Mouse (Mus musculus) liver, embryonic 11.5 days (tissue): ENCODE measurements around the gene Fetub. TPM values are rescaled to one million over a fixed set of nuclear protein-coding genes. Genes with fewer than 3 reads are reported as not detected.

Experiments
- ATAC-seq: fragments of 200-750 bp; cut with Nextera tagmentation; replicated peaks from 2 replicates; pipeline ENCODE4 v1.8.0; 2017; ENCODE audit warnings: moderate number of reproducible peaks, mild to moderate bottlenecking, moderate TSS enrichment, moderate library complexity; ENCODE audit not compliant: low FRiP score
- DNase-seq: peaks from one replicate; pipeline ENCODE4 v3.0.0-alpha.2; 2017; ENCODE audit warnings: low spot score
- H3K27ac ChIP-seq: fragments of 300-500 bp; sonication (generic); 2 replicates; pipeline ENCODE4 v1.5.1; 2014; ENCODE audit warnings: mild to moderate bottlenecking, low read depth, low read length, control low read depth
- H3K27me3 ChIP-seq: fragments of 300-500 bp; sonication (generic); replicated peaks from 2 replicates; pipeline ENCODE4 v1.6.1; 2014; ENCODE audit warnings: low read length, mixed read lengths; ENCODE audit not compliant: control insufficient read depth, insufficient read depth
- H3K36me3 ChIP-seq: fragments of 300-500 bp; sonication (generic); 2 replicates; pipeline ENCODE4 v1.6.1; 2014; ENCODE audit warnings: mild to moderate bottlenecking, low read length, moderate library complexity, mixed read lengths; ENCODE audit not compliant: control insufficient read depth, insufficient read depth
- H3K4me1 ChIP-seq: fragments of 300-500 bp; sonication (generic); replicated peaks from 2 replicates; pipeline ENCODE4 v1.6.1; 2014; ENCODE audit warnings: low read length, mixed read lengths; ENCODE audit not compliant: control insufficient read depth, insufficient read depth
- H3K4me2 ChIP-seq: fragments of 300-500 bp; sonication (generic); 2 replicates; pipeline ENCODE4 v1.6.1; 2014; ENCODE audit warnings: mild to moderate bottlenecking, control low read depth, moderate library complexity
- H3K4me3 ChIP-seq: fragments of 300-500 bp; sonication (generic); 2 replicates; pipeline ENCODE4 v1.5.1; 2014; ENCODE audit warnings: low read depth, low read length, control low read depth
- H3K9ac ChIP-seq: fragments of 300-500 bp; sonication (generic); 2 replicates; pipeline ENCODE4 v1.6.1; 2014; ENCODE audit warnings: low read depth, low read length, control low read depth
- H3K9me3 ChIP-seq: fragments of 300-500 bp; sonication (generic); 2 replicates; pipeline ENCODE4 v1.6.1; 2016; ENCODE audit warnings: low read length, inconsistent platforms, mixed read lengths; ENCODE audit not compliant: control insufficient read depth
- WGBS: fragments of 180-500 bp; shearing (Covaris S2); extraction: QIAGEN DNeasy Blood & Tissue Kit; methylation state at CpG from one replicate; pipeline ENCODE4 v1.1.7; 2014; 5-methylcytosine and 5-hydroxymethylcytosine counted together
- polyA plus RNA-seq: library from polyadenylated mRNA; unstranded; fragments of >200 nt; fragmentation: Nextera tagmentation; extraction: Ambion mirVana; gene quantifications from 2 replicates; pipeline ENCODE4 v1.2.1, GENCODE M21; 2014

The Fetub gene
- polyA plus RNA-seq, 1 experiment from 2014 or later, result 0.69 TPM

GRCm38 (mm10) chr16:22881487-22881886, 36.6 kb upstream of the Fetub start:
- ATAC-seq, result no peak
- H3K36me3 ChIP-seq, result no peaks in the 10 kb centered on the region
- no peak overlapping the region for H3K4me3 ChIP-seq
- H3K27ac ChIP-seq, result peak overlapping the region; percentile 45
- H3K9ac ChIP-seq, result no peak overlapping the region
- DNase-seq, result no peak
- H3K4me2 ChIP-seq, result no peak overlapping the region
- H3K9me3 ChIP-seq, result no peaks in the 10 kb centered on the region
- H3K4me1 ChIP-seq, result peaks cover 11% of the 10 kb centered on the region
- WGBS, result 31% methylated on average over 4 of the region's 4 CpGs
- H3K27me3 ChIP-seq, result no peaks in the 10 kb centered on the region

- H3K9ac ChIP-seq, result no peak overlapping the region
- H3K4me2 ChIP-seq, result no peak overlapping the region
- H3K27me3 ChIP-seq, result no peaks in the 10 kb centered on the region
- H3K4me1 ChIP-seq, result peaks cover 11% of the 10 kb centered on the region
- H3K4me3 ChIP-seq, result no peak overlapping the region
- no peaks in the 10 kb centered on the region for H3K9me3 ChIP-seq
- 70% methylated on average over 5 of the region's 5 CpGs for WGBS
- no peak for ATAC-seq
- H3K27ac ChIP-seq, result no peak overlapping the region
- no peaks in the 10 kb centered on the region for H3K36me3 ChIP-seq
- no peak for DNase-seq
Observed at GRCm38 (mm10) chr16:22883441-22883840, 34.7 kb upstream of the Fetub start.

- Histone ChIP-seq H3K4me3 (no peak overlapping the region), H3K4me1 (peaks cover 11% of the 10 kb centered on the region), H3K36me3 (no peaks in the 10 kb centered on the region), H3K9ac (no peak overlapping the region), H3K9me3 (no peaks in the 10 kb centered on the region), H3K27me3 (no peaks in the 10 kb centered on the region), H3K4me2 (no peak overlapping the region), H3K27ac (no peak overlapping the region)
- ATAC-seq (no peak), DNase-seq (no peak)
- 24% methylated on average over 4 of the region's 4 CpGs for WGBS
Observed at GRCm38 (mm10) chr16:22885356-22885755, 32.8 kb upstream of the Fetub start.

GRCm38 (mm10) chr16:22886726-22887125, 31.4 kb upstream of the Fetub start:
- WGBS, result 70% methylated on average over 3 of the region's 3 CpGs
- H3K27me3 ChIP-seq, result no peaks in the 10 kb centered on the region
- H3K4me1 ChIP-seq, result peaks cover 4% of the 10 kb centered on the region
- ATAC-seq (no peak), DNase-seq (no peak)
- no peak overlapping the region for H3K4me3 ChIP-seq
- H3K9me3 ChIP-seq, result no peaks in the 10 kb centered on the region
- H3K36me3 ChIP-seq, result no peaks in the 10 kb centered on the region
- H3K4me2 ChIP-seq, result no peak overlapping the region
- H3K9ac ChIP-seq, result no peak overlapping the region
- H3K27ac ChIP-seq, result no peak overlapping the region

- Histone ChIP-seq H3K27ac (no peak overlapping the region), H3K4me2 (no peak overlapping the region), H3K9ac (no peak overlapping the region), H3K36me3 (no peaks in the 10 kb centered on the region), H3K9me3 (no peaks in the 10 kb centered on the region), H3K27me3 (no peaks in the 10 kb centered on the region), H3K4me1 (no peaks in the 10 kb centered on the region; the same call in 1 of the 2 replicates), H3K4me3 (no peak overlapping the region)
- ATAC-seq (no peak), DNase-seq (no peak)
- WGBS, result 71% methylated on average over 4 of the region's 4 CpGs
Observed at GRCm38 (mm10) chr16:22888835-22889234, 29.3 kb upstream of the Fetub start.

- DNase-seq (no peak), ATAC-seq (no peak)
- H3K27me3 ChIP-seq, result no peaks in the 10 kb centered on the region
- no peak overlapping the region for H3K9ac ChIP-seq
- no peaks in the 10 kb centered on the region; the same call in 1 of the 2 replicates for H3K4me1 ChIP-seq
- no peak overlapping the region for H3K4me3 ChIP-seq
- WGBS, result 64% methylated on average over 8 of the region's 8 CpGs
- no peaks in the 10 kb centered on the region for H3K36me3 ChIP-seq
- H3K9me3 ChIP-seq, result no peaks in the 10 kb centered on the region
- no peak overlapping the region for H3K4me2 ChIP-seq
- H3K27ac ChIP-seq, result no peak overlapping the region
Observed at GRCm38 (mm10) chr16:22889716-22890115, 28.4 kb upstream of the Fetub start.

- no peaks in the 10 kb centered on the region for H3K27me3 ChIP-seq
- H3K4me3 ChIP-seq, result no peak within 1 kb of the TSS; the same call in 1 of the 2 replicates
- no peaks in the 10 kb centered on the region; the same call in 1 of the 2 replicates for H3K4me1 ChIP-seq
- peak within 1 kb of the TSS; percentile 66 for H3K27ac ChIP-seq
- no peak within 1 kb of the TSS for H3K9ac ChIP-seq
- ATAC-seq, result no peak
- H3K9me3 ChIP-seq, result no peaks in the 10 kb centered on the region
- H3K4me2 ChIP-seq, result peak within 1 kb of the TSS; percentile 45
- WGBS, result 72% methylated on average over 11 of the region's 11 CpGs
- DNase-seq, result no peak
- H3K36me3 ChIP-seq, result no peaks in the 10 kb centered on the region
Observed at GRCm38 (mm10) chr16:22890683-22891510, 27.2 kb upstream of the Fetub start, which contains the start of gene Ahsg. Gene Ahsg, plus strand, starts transcription at chr16:22891277.

- H3K4me3 ChIP-seq, result no peak overlapping the region
- H3K4me2 ChIP-seq, result peak overlapping the region; percentile 45
- H3K36me3 ChIP-seq, result no peaks in the 10 kb centered on the region
- no peak overlapping the region for H3K9ac ChIP-seq
- DNase-seq, result no peak
- H3K27ac ChIP-seq, result peak overlapping the region; percentile 66
- H3K9me3 ChIP-seq, result no peaks in the 10 kb centered on the region
- no peaks in the 10 kb centered on the region for H3K27me3 ChIP-seq
- 72% methylated on average over 8 of the region's 8 CpGs for WGBS
- peak; percentile 45; the same call in 1 of the 2 replicates for ATAC-seq
- no peaks in the 10 kb centered on the region; the same call in 1 of the 2 replicates for H3K4me1 ChIP-seq
Observed at GRCm38 (mm10) chr16:22891733-22892154, 26.4 kb upstream of the Fetub start.

GRCm38 (mm10) chr16:22894095-22894494, 24.0 kb upstream of the Fetub start:
- Histone ChIP-seq H3K4me2 (no peak overlapping the region), H3K4me3 (no peak overlapping the region)
- 65% methylated on average over 8 of the region's 8 CpGs for WGBS

More at GRCm38 (mm10) chr16:22894095-22894494, 24.0 kb upstream of the Fetub start:
- no peak overlapping the region for H3K9ac ChIP-seq
- H3K36me3 ChIP-seq, result no peaks in the 10 kb centered on the region
- no peaks in the 10 kb centered on the region for H3K27me3 ChIP-seq
- no peaks in the 10 kb centered on the region; the same call in 1 of the 2 replicates for H3K4me1 ChIP-seq
- DNase-seq, result no peak
- no peak for ATAC-seq
- H3K27ac ChIP-seq, result no peak overlapping the region
- H3K9me3 ChIP-seq, result no peaks in the 10 kb centered on the region
